Mouse (Mus musculus): ENCODE measurements at regions not wholly inside any gene's neighbourhood (a gene's known extent, or its start where the extent isn't known, plus 50 kb on each side); places are given as distances from the start of the nearest gene placed in this dataset.

DNA sequence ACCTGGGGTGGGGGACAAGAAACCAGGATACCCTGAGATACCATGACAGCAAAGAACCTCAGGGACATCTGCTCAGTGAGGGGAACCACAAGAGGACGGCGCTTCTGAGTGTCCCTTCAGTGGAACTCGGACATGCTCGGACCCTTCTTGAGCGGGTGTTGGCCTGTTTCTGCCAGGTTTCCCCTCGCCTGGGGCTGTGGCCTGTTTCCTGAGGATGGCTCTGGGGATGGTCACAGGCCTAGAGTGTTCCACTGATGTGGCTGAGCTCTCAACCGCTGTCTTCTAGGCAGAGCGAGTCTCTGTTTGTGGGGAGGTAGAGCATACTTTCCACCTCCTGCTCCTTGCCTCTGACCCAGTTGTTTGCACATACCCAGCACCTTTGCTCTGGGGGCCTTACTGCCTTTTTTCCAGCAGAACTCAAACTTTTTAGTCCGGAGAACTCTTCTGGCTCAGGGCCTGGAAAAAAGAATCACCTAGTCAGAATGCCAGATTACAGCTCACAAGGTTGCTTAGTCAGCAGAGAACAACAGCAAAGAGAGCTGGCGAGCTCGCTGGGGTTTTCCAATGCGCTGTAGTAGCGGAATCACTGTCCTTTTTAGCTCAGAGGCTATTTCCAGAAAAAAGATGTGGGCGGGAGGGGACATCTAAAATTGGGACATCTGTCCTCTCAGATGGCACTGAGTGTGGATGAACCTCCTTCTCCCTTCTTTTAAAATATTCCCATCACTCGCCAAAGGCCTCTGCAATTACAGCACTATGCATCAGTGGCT lies 65.3 kb downstream of the Med10 start:
- Histone ChIP-seq H3K27ac (ENCODE audit: low read depth, low read length) (no peak overlapping the region), H3K9me3 (ENCODE audit: control insufficient read depth, low read length) (no peaks in the 10 kb centered on the region), H3K4me2 (replicated peaks; ENCODE audit: low read depth, low read length) (no peak overlapping the region), H3K4me1 (replicated peaks; ENCODE audit: control insufficient read depth, insufficient read depth, low read length) (no peaks in the 10 kb centered on the region), H3K9ac (ENCODE audit: low read depth, low read length) (no peak overlapping the region), H3K4me3 (ENCODE audit: low read depth, low read length) (no peak overlapping the region), H3K27me3 (ENCODE audit: control insufficient read depth, insufficient read depth, low read length) (no peaks in the 10 kb centered on the region), H3K36me3 (ENCODE audit: control insufficient read depth, insufficient read depth, low read length) (no peaks in the 10 kb centered on the region)
- DNase-seq (ENCODE audit: low spot score) (no peak), ATAC-seq (ENCODE audit: low FRiP score) (no peak)
- 87% methylated on average over 15 of the region's 15 CpGs for WGBS

DNA sequence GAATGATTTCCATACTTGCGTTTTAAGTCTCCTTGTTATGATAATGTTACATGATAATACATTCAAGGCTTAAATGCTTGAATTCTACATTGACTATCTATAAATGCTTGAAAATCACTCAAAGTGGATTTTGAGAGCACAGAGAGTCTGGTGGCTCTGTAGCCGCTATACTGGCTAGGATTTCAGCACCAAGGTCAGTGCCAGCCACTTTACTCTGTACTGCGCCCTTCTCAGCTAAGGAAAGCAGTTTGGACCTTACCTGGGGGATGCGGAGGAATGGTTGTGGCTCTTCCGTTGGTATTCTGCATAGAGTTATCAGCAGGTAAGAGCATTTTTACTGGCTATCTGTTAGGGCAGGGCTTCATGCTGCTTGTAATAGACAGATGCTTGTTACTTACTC lies 94.3 kb downstream of the Med10 start:
- peak; percentile 56 for DNase-seq (ENCODE audit: low spot score)
- no peak overlapping the region for H3K4me3 ChIP-seq (ENCODE audit: low read depth, low read length)
- no peak overlapping the region for H3K4me2 ChIP-seq (replicated peaks; ENCODE audit: low read depth, low read length)
- no peaks in the 10 kb centered on the region for H3K27me3 ChIP-seq (ENCODE audit: control insufficient read depth, insufficient read depth, low read length)
- H3K4me1 ChIP-seq (replicated peaks; ENCODE audit: control insufficient read depth, insufficient read depth, low read length), result no peaks in the 10 kb centered on the region
- H3K36me3 ChIP-seq (ENCODE audit: control insufficient read depth, insufficient read depth, low read length), result no peaks in the 10 kb centered on the region
- H3K9me3 ChIP-seq (ENCODE audit: control insufficient read depth, low read length), result no peaks in the 10 kb centered on the region
- no peak for ATAC-seq (ENCODE audit: low FRiP score)
- WGBS, result 22% methylated on average over 5 of the region's 5 CpGs
- H3K27ac ChIP-seq (ENCODE audit: low read depth, low read length), result no peak overlapping the region
- H3K9ac ChIP-seq (ENCODE audit: low read depth, low read length), result no peak overlapping the region

DNA sequence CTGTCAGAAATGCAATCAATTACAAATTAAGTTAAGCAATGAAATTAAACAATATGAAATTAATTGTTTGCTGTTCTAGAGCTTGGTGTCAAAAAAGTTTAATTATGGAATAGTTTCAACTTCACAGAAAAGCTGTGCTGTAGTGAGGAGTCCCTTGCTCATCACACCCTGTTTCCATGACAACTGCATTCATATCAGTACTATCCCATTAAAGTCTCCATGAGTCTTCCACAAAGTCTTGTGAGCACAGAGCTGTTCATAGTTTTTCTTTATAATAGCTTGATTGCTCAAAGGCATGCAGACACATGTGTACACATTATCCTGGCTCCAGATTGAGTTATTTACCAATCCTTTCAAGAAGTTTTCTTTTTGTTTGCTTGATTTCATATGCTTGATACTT lies 98.9 kb downstream of the Med10 start:
- no peak for DNase-seq (ENCODE audit: low spot score)
- Histone ChIP-seq H3K4me1 (replicated peaks; ENCODE audit: control insufficient read depth, insufficient read depth, low read length) (no peaks in the 10 kb centered on the region), H3K9ac (ENCODE audit: low read depth, low read length) (no peak overlapping the region), H3K27ac (ENCODE audit: low read depth, low read length) (no peak overlapping the region), H3K36me3 (ENCODE audit: control insufficient read depth, insufficient read depth, low read length) (no peaks in the 10 kb centered on the region), H3K9me3 (ENCODE audit: control insufficient read depth, low read length) (no peaks in the 10 kb centered on the region), H3K4me3 (ENCODE audit: low read depth, low read length) (no peak overlapping the region), H3K27me3 (ENCODE audit: control insufficient read depth, insufficient read depth, low read length) (no peaks in the 10 kb centered on the region), H3K4me2 (replicated peaks; ENCODE audit: low read depth, low read length) (no peak overlapping the region)
- no peak for ATAC-seq (ENCODE audit: low FRiP score)

DNA sequence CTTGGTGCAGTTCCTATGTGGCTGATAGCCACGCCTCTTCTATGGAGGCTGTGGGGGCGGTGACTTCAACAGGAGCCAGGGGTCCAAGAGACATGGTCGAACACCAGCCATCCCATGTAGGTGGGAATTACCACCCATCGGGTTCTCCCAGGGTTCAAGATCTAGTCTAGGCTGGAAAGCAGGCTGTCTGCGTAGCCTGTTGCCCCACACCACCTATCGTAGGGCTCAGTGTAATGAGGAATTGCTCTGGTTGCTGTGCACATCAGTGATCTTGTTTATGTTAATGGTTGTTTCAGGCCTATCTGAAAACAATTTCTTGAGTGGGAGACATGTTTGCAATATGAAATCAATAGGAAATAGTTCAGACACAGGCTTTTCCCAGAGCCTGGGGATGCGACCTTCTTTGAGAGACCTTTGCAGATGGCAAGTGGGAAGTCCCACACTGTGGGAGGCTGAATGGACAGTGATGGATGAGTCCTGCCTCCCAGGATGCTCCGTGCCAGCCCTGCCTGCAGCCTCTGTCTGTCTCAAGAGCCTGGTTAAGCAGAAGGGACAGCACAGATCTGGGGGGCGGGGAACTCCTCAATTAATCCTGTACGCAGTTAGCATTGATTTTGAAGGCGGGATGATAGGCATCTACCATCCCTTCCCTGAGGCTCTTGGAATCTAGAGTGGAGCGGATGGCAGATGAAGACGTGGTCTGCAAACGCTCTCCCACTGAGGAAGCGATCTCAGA lies 104.8 kb downstream of the Med10 start:
- no peak overlapping the region for H3K4me3 ChIP-seq (ENCODE audit: low read depth, low read length)
- H3K4me2 ChIP-seq (replicated peaks; ENCODE audit: low read depth, low read length), result no peak overlapping the region
- WGBS, result 48% methylated on average over 15 of the region's 15 CpGs
- no peaks in the 10 kb centered on the region for H3K9me3 ChIP-seq (ENCODE audit: control insufficient read depth, low read length)
- no peaks in the 10 kb centered on the region for H3K4me1 ChIP-seq (replicated peaks; ENCODE audit: control insufficient read depth, insufficient read depth, low read length)
- no peaks in the 10 kb centered on the region for H3K27me3 ChIP-seq (ENCODE audit: control insufficient read depth, insufficient read depth, low read length)
- no peak overlapping the region for H3K9ac ChIP-seq (ENCODE audit: low read depth, low read length)
- no peaks in the 10 kb centered on the region for H3K36me3 ChIP-seq (ENCODE audit: control insufficient read depth, insufficient read depth, low read length)
- peak; percentile 54 for DNase-seq (ENCODE audit: low spot score)
- H3K27ac ChIP-seq (ENCODE audit: low read depth, low read length), result no peak overlapping the region
- peak; percentile 90 for ATAC-seq (ENCODE audit: low FRiP score)

DNA sequence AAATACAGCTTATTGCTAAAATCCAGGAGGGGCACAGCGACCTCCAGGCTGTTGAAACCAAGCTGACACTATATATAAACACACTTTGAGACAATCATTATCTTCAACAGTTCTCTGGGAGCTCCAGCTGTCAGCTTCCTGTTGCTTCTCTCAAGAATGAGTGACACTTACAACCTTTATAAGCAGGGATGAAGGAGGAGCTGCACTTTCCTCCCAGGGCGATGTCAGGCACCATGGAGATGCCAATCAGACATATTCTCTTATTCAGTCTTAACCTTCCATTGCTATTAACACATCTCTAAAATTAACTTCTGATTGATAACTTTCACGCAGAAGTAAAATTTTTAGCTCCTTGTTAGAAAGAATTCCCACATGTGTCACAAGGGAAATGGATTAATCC lies 113.6 kb downstream of the Med10 start:
- H3K27me3 ChIP-seq (ENCODE audit: control insufficient read depth, insufficient read depth, low read length), result no peaks in the 10 kb centered on the region
- no peak overlapping the region for H3K27ac ChIP-seq (ENCODE audit: low read depth, low read length)
- H3K4me1 ChIP-seq (replicated peaks; ENCODE audit: control insufficient read depth, insufficient read depth, low read length), result no peaks in the 10 kb centered on the region
- H3K9ac ChIP-seq (ENCODE audit: low read depth, low read length), result no peak overlapping the region
- ATAC-seq (ENCODE audit: low FRiP score) (no peak), DNase-seq (ENCODE audit: low spot score) (no peak)
- no peak overlapping the region for H3K4me2 ChIP-seq (replicated peaks; ENCODE audit: low read depth, low read length)
- H3K4me3 ChIP-seq (ENCODE audit: low read depth, low read length), result no peak overlapping the region
- no peaks in the 10 kb centered on the region for H3K9me3 ChIP-seq (ENCODE audit: control insufficient read depth, low read length)
- 69% methylated on average over 3 of the region's 3 CpGs for WGBS
- no peaks in the 10 kb centered on the region for H3K36me3 ChIP-seq (ENCODE audit: control insufficient read depth, insufficient read depth, low read length)

DNA sequence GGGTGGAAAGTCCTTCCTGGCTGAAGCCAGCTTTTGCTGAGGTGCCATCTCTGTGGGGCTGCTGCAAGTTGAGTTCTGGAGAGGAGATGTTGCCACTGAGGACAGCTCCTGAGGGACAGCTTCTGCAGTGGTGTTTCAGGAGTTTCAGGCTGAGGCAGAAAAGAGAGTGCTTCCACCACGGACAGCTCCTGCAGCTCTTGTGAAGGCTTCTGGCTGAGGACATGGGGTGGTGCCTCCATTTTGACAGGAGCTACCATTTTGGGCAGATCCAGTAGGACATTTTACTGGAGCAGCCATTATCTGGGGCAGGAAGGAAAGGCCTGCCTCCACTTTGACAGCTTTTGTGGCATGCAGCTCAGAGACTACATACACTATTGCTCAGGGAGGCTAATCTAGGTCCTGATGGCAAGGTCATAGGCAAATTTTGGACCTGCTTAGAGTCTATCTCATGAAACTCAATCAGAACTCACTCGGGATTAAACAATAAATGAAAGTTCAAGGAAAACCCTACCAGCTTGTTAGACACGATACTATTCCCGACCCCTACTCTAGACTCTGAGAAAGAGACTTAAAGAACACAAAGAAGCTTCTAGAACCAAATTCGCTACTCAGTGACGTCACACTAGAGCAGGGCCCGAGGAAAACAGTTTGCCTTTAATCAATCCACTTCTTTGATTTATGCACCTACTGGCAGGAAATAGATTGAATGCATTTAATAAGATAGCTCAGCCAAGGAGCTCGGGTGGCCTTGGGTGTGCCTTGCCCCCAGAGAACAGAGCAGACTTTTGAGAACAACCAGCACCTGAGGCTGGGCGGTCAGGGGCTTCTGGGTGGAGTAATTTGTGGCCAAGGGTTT lies 130.7 kb downstream of the Med10 start:
- DNase-seq (ENCODE audit: low spot score), result no peak
- H3K36me3 ChIP-seq (ENCODE audit: control insufficient read depth, insufficient read depth, low read length), result no peaks in the 10 kb centered on the region
- peak; percentile 44 for ATAC-seq (ENCODE audit: low FRiP score)
- WGBS, result 56% methylated on average over 9 of the region's 9 CpGs
- H3K27ac ChIP-seq (ENCODE audit: low read depth, low read length), result no peak overlapping the region
- H3K4me2 ChIP-seq (replicated peaks; ENCODE audit: low read depth, low read length), result no peak overlapping the region
- no peak overlapping the region for H3K9ac ChIP-seq (ENCODE audit: low read depth, low read length)
- no peaks in the 10 kb centered on the region for H3K9me3 ChIP-seq (ENCODE audit: control insufficient read depth, low read length)
- no peak overlapping the region for H3K4me3 ChIP-seq (ENCODE audit: low read depth, low read length)
- no peaks in the 10 kb centered on the region; the same call in 1 of the 2 replicates for H3K27me3 ChIP-seq (ENCODE audit: control insufficient read depth, insufficient read depth, low read length)
- no peaks in the 10 kb centered on the region for H3K4me1 ChIP-seq (replicated peaks; ENCODE audit: control insufficient read depth, insufficient read depth, low read length)

DNA sequence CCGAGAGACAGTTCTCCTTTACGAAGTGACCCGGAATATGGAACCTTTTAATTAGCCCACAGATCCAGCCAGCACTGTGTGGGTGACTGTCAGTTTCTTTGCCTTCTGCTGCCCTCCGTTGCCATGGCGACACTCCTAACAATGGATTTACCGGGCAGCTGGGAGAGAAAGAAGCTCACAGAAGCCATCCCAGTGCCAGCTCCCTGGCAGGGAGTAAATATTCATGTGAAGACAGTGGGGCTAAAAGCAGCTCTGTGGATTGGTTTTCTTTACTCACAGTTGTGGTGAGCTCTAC lies 131.3 kb downstream of the Med10 start:
- WGBS, result 29% methylated on average over 6 of the region's 6 CpGs
- DNase-seq (ENCODE audit: low spot score), result peak; percentile 90
- H3K9me3 ChIP-seq (ENCODE audit: control insufficient read depth, low read length), result no peaks in the 10 kb centered on the region
- H3K27ac ChIP-seq (ENCODE audit: low read depth, low read length), result peak overlapping the region; percentile 56
- no peaks in the 10 kb centered on the region; the same call in 1 of the 2 replicates for H3K27me3 ChIP-seq (ENCODE audit: control insufficient read depth, insufficient read depth, low read length)
- no peak overlapping the region for H3K4me3 ChIP-seq (ENCODE audit: low read depth, low read length)
- no peak overlapping the region for H3K9ac ChIP-seq (ENCODE audit: low read depth, low read length)
- H3K36me3 ChIP-seq (ENCODE audit: control insufficient read depth, insufficient read depth, low read length), result no peaks in the 10 kb centered on the region
- H3K4me2 ChIP-seq (replicated peaks; ENCODE audit: low read depth, low read length), result no peak overlapping the region; the same call in 1 of the 2 replicates
- H3K4me1 ChIP-seq (replicated peaks; ENCODE audit: control insufficient read depth, insufficient read depth, low read length), result no peaks in the 10 kb centered on the region
- peak; percentile 93 for ATAC-seq (ENCODE audit: low FRiP score)

DNA sequence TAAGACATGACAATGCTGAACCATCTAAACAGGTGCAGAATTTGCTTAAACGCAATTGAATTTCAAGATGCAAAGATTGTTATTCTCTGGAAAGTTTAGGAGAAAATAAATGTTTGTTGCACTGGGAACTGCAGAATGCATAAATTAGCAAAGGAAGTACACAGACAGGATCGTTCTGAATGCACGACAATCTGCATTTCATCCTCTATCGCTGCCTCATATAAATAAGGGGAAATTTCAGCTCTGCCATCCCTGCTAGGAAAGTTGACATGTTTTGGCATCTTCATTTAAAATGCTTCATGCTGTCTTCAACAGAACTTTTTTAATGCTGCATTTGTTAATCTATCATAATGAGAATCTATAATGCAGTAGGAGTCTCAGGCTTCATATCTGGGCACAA lies 137.6 kb downstream of the Med10 start:
- ATAC-seq (ENCODE audit: low FRiP score) (no peak), DNase-seq (ENCODE audit: low spot score) (no peak)
- H3K4me3 ChIP-seq (ENCODE audit: low read depth, low read length), result no peak overlapping the region
- no peaks in the 10 kb centered on the region for H3K27me3 ChIP-seq (ENCODE audit: control insufficient read depth, insufficient read depth, low read length)
- no peaks in the 10 kb centered on the region for H3K4me1 ChIP-seq (replicated peaks; ENCODE audit: control insufficient read depth, insufficient read depth, low read length)
- no peak overlapping the region for H3K9ac ChIP-seq (ENCODE audit: low read depth, low read length)
- H3K4me2 ChIP-seq (replicated peaks; ENCODE audit: low read depth, low read length), result no peak overlapping the region
- no peaks in the 10 kb centered on the region for H3K36me3 ChIP-seq (ENCODE audit: control insufficient read depth, insufficient read depth, low read length)
- H3K9me3 ChIP-seq (ENCODE audit: control insufficient read depth, low read length), result no peaks in the 10 kb centered on the region
- H3K27ac ChIP-seq (ENCODE audit: low read depth, low read length), result no peak overlapping the region
- WGBS, result 92% methylated on average over 4 of the region's 4 CpGs

All from hindbrain, embryonic 11.5 days (tissue).